Mouse (Mus musculus) cerebellum, postnatal 25 days (tissue): ENCODE results near the gene Olfr630.
"Not testable (repeated sequence)": the region's sequence is repeated elsewhere in the genome, so short reads cannot be mapped to it uniquely, and the experiment has no call there.

Experiments used
- DNase-seq, 2 experiments: peaks; one replicate each; pipeline ENCODE4 v3.0.0; 2021; ENCODE audit warnings: mixed read lengths in 2 of 2

Gene Olfr630

DNA sequence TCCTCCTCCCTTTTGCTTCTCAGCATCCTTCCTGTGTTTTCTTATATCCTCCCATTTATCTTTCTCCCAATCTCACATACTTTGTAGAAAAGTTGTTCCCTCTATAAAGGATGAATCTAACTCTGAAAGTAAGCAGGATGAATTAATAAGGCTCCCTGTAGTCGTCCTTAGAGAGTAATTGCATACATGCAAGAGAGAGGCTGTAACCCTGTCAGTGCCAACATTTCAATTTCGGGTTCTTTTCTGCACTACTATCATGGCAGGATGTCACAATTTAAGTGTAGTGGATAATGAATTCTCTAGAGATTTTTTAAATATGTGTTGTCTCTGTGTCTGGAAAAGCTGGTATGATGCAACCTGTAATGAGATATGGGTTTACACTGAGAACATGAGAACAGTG is at the start of gene Olfr630:
TSS of gene Olfr630 (minus strand) at position 101 of the 400 bp plus-strand sequence.
- no peak for DNase-seq

- DNase-seq, result peak in 1 of 2 experiments; percentile 3
Measured at GRCm38 (mm10) chr7:103806856-103807255, 49.7 kb upstream of the Olfr630 start.

DNA sequence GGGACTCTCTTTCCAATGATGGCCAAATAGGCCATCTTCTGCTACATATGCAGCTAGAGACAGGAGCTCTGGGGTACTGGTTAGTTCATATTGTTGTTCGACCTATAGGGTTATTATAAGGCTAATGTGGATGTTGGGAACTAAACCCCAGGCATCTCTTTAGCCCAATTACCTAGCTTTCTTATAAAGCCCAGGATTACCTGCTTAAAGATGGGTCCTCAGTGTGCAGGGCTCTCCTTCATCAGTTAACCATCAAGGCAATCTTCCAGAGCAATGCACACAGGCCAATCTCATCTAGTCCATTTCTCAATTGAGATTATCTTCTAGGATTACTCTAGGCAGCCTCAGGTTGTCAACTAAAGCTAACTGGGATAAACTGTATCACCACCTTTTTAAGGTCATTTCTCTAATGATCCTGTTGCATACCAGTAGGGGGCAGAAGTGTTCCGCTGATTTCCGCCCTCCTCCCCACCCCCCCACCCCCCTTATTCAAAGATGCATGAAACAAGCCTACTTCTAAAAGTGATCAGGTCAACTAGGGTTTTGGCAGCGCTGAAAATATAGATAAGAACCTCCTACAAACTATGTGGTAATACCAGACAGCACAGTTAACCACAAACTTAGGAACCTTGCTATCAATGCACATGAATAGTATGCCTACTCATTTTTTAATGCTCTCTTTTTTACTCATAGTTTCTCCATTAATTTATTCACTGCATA is 35.7 kb upstream of the Olfr630 start:
- no peak for DNase-seq

DNA sequence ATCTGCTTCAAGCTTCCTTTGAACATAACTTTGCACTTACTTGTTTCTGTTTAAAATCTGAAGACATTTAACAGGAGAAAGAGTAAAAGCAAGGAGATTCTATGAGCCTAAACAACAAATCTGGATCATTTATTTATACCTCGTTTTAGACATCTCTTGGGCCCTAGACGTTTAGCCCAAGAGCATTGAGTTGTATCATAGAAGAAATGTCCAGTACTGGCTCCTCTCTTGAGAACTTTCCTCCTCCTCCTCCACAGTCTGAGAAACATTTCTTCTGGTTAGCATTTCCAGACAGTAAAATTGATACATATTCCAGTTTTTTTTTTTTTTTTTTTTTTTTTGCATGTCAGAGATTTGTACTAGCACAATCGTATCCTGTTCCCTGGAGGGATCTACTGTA is 34.6 kb upstream of the Olfr630 start, which contains the start of gene Olfr67:
TSS of gene Olfr67 (minus strand) at position 101 of the 400 bp plus-strand sequence.
- DNase-seq, result no peak

- no peak for DNase-seq
Measured at GRCm38 (mm10) chr7:103779598-103779997, 22.5 kb upstream of the Olfr630 start, which contains the start of gene Olfr68. Gene Olfr68 (minus strand): TSS chr7:103779698.

- DNase-seq, result not testable (repeated sequence)
Measured at GRCm38 (mm10) chr7:103777652-103778051, 20.5 kb upstream of the Olfr630 start.

- no peak for DNase-seq
Measured at GRCm38 (mm10) chr7:103771494-103771893, 14.4 kb upstream of the Olfr630 start, which contains the start of gene Olfr69. Gene Olfr69 (minus strand): TSS chr7:103771594.

- DNase-seq, result not testable (repeated sequence)
Measured at GRCm38 (mm10) chr7:103767687-103768086, 10.6 kb upstream of the Olfr630 start.

DNA sequence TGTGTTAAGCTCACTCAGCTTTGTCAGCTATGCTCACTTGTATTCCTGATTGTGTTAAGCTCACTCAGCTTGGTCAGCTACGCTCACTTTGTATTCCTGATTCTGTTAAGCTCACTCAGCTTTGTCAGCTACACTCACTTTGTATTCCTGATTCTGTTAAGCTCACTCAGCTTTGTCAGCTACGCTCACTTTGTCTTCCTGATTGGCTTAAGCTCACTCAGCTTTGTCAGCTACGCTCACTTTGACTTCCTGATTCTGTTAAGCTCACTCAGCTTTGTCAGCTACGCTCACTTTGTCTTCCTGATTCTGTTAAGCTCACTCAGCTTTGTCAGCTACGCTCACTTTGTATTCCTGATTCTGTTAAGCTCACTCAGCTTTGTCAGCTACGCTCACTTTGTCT is 5.1 kb upstream of the Olfr630 start:
- DNase-seq, result not testable (repeated sequence)

GRCm38 (mm10) chr7:103744843-103745242 is 12.3 kb downstream of the Olfr630 start, which contains the start of gene Olfr629:
Gene Olfr629 (minus strand): TSS chr7:103744943.
- DNase-seq, result no peak

- no peak for DNase-seq
Measured at GRCm38 (mm10) chr7:103730074-103730473, 27.1 kb downstream of the Olfr630 start, which contains the start of gene Olfr628. Gene Olfr628 (plus strand): TSS chr7:103730374.

GRCm38 (mm10) chr7:103716398-103716797 is 40.7 kb downstream of the Olfr630 start:
- DNase-seq, result not testable (repeated sequence)

- DNase-seq, result no peak
Measured at GRCm38 (mm10) chr7:103714371-103714770, 42.8 kb downstream of the Olfr630 start, which contains the start of gene Olfr243. Gene Olfr243 (plus strand): TSS chr7:103714671.

DNA sequence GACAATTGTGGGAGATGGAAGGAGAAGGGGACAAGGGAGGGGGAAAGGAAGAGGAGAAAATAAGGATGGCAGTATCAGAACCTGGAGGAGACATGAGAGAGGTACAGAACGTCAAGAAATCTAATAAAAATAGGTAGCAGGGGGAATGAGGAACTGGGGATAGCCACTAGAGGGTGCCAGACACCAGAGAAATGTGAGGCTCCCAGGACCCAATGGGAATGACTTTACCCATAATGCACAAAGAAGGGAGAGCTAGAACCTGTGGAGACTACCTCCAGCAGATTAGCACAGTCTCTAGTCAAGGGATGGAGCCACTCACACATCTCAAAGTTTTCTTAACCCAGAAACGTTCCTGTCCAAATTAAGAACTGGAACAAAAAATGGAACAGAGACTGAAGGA is 45.1 kb downstream of the Olfr630 start:
- no peak for DNase-seq
